Mouse (Mus musculus) testis, postnatal 10 days (tissue): Measurements from ENCODE around the gene Ccna1.

Source experiments
- DNase-seq: peaks from one replicate; pipeline ENCODE4 v3.0.0; 2021; ENCODE audit warnings: low spot score

Ccna1 gene

GRCm38 (mm10) chr3:55065738-55066665 is 10.7 kb upstream of the Ccna1 start:
- DNase-seq = no peak

- peak; percentile 86 for DNase-seq
These were observed 9.1 kb upstream of the Ccna1 start for GRCm38 (mm10) chr3:55064396-55064795.

GRCm38 (mm10) chr3:55062653-55063052 is 7.4 kb upstream of the Ccna1 start:
- no peak for DNase-seq

GRCm38 (mm10) chr3:55056376-55056775 is 1.1 kb upstream of the Ccna1 start:
- DNase-seq = no peak

GRCm38 (mm10) chr3:55055747-55056120 is 433 bp upstream of the Ccna1 start:
- no peak for DNase-seq

GRCm38 (mm10) chr3:55054231-55054630 is 1.1 kb downstream of the Ccna1 start:
- no peak for DNase-seq

- DNase-seq = no peak
These were observed 10.5 kb downstream of the Ccna1 start for GRCm38 (mm10) chr3:55044601-55045370.

- no peak for DNase-seq
These were observed 17.7 kb downstream of the Ccna1 start for GRCm38 (mm10) chr3:55037608-55038007.

- no peak for DNase-seq
These were observed 27.9 kb downstream of the Ccna1 start for GRCm38 (mm10) chr3:55027271-55027840.

- DNase-seq = no peak
These were observed 29.8 kb downstream of the Ccna1 start for GRCm38 (mm10) chr3:55025502-55025901.

- DNase-seq = no peak
These were observed 32.0 kb downstream of the Ccna1 start for GRCm38 (mm10) chr3:55023347-55023746.

- DNase-seq = no peak
These were observed 33.1 kb downstream of the Ccna1 start for GRCm38 (mm10) chr3:55022247-55022646.

GRCm38 (mm10) chr3:55012536-55012935 is 42.8 kb downstream of the Ccna1 start:
- no peak for DNase-seq

- peak; percentile 52 for DNase-seq
These were observed 43.6 kb downstream of the Ccna1 start for GRCm38 (mm10) chr3:55011681-55012080.

GRCm38 (mm10) chr3:55008965-55009741 is 46.1 kb downstream of the Ccna1 start:
- no peak for DNase-seq

GRCm38 (mm10) chr3:55004036-55004435 is 51.3 kb downstream of the Ccna1 start:
- no peak for DNase-seq

- DNase-seq = no peak
These were observed 53.6 kb downstream of the Ccna1 start for GRCm38 (mm10) chr3:55001677-55002076.
